Mouse (Mus musculus): Measurements from ENCODE around the gene Plekhb1.

DNA sequence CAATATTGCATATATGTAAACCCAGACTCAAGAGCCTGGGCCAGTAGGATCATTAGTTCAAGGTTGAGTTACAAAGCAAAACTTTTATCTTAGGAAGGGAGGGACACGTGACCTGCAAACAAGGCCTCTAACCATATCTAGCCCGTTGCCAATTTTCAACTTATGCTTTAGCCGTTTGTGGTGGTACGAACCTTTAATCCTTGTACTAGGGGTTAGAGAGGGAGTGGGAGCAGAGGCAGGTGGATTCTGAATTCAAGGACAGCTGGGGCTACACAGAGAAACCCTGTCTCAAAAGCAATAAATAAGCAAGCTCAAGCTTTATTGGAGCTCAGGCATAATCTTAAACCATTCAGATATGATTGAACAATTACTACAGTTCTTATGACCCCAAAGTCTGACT lies 19.8 kb downstream of the Plekhb1 start:
- no peak for TF ChIP-seq CTCF (IDR thresholded peaks at IDR 0.05; ENCODE audit: extremely low read depth, insufficient read length, insufficient replicate concordance, low read depth, low read length)
- TF ChIP-seq POLR2A (IDR thresholded peaks at IDR 0.05; ENCODE audit: low read depth, low read length) = no peak
